Mouse (Mus musculus): ENCODE data around the gene Tshb.

DNA sequence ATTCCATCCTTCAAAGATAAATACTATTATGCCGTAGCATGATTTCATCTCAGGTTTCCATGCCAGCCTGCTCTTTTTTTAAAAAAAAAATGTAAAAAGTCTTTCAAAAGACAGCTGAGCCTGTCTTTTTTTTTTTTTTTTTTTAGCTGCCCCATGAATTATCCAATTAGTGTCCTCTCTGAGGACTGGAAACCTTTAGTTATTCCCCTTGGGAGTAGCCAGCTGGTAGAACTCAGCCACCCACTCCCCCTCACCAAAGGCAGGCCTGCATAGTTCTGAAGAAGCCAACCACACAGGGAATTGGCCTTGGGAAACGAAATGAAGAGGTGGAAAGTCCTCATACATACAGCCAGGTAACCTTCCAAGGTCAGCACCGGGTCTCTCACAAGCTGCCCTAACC, 34.5 kb downstream of the Tshb start:
- no peak for TF ChIP-seq POLR2A (IDR thresholded peaks at IDR 0.05; ENCODE audit: low read depth, low read length)
- TF ChIP-seq CTCF (conservative IDR thresholded peaks at IDR 0.05; ENCODE audit: insufficient read depth, insufficient read length, low read depth, low read length) = no peak

Data from kidney, adult 2 months (tissue).